ENCODE assay signal across 9 mouse cellular contexts in genomic region chr6:24956586-24956973, GRCm38 (mm10). TPM values are rescaled to one million over a fixed set of nuclear protein-coding genes. Genes with fewer than 3 reads are reported as not detected.
A peak's percentile ranks its signal among the peaks of the same experiment; 100 is the strongest.
DNase-seq lines count a peak whose midpoint lies in the region; ATAC-seq and TF ChIP-seq lines count a peak whose summit lies in the region.
"Had no signal": no experiment of that assay in that cellular context is flagged by ENCODE, and none has a peak within 500 bp of the region (broad histone marks: within the 10 kb centered on the region; RNA-seq: fewer than 3 reads in every experiment).

No protein-coding gene starts in this region.

- H3K4me2 ChIP-seq in heart, embryonic 11.5 days: peak overlapping the region; percentile 100
- H3K4me2 ChIP-seq in forebrain, postnatal 0 days (ENCODE audit: low read depth): peak overlapping the region; percentile 92
- 0 out of 2 replicates have a peak overlapping the region, but pooled peaks have one; percentile 68 for H3K4me2 ChIP-seq in liver, embryonic 15.5 days

- peak overlapping the region; percentile 60 for H3K4me3 ChIP-seq in heart, embryonic 11.5 days (ENCODE audit: low read depth, low read length)
- H3K4me3 ChIP-seq in ES-Bruce4 (ENCODE audit: low read depth, low read length): 0 out of 2 replicates have a peak overlapping the region, but pooled peaks have one; percentile 2
- H3K4me3 ChIP-seq in forebrain, postnatal 0 days (ENCODE audit: low read depth, low read length): peak overlapping the region; percentile 76
- no peak overlapping the region for H3K4me3 ChIP-seq in liver, embryonic 15.5 days (replicated peaks)

- H3K27me3 ChIP-seq in heart, embryonic 11.5 days (ENCODE audit: control insufficient read depth, insufficient read depth, low read length): peaks cover 13% of the 10 kb centered on the region
- H3K27me3 ChIP-seq in ES-Bruce4 (ENCODE audit: control insufficient read depth, insufficient read depth, low read length, poor library complexity, severe bottlenecking): no peaks in the 10 kb centered on the region; the same call in 1 of the 2 replicates
- H3K27me3 ChIP-seq in forebrain, postnatal 0 days (ENCODE audit: insufficient read depth, low read length): no peaks in the 10 kb centered on the region
- peaks cover 29% of the 10 kb centered on the region for H3K27me3 ChIP-seq in liver, embryonic 15.5 days

- ATAC-seq in heart, embryonic 11.5 days (replicated peaks; ENCODE audit: insufficient number of reproducible peaks, low FRiP score, low TSS enrichment): peak; percentile 24; the same call in 1 of the 2 replicates
- no peak for ATAC-seq in forebrain, postnatal 0 days
- ATAC-seq in liver, embryonic 15.5 days (ENCODE audit: insufficient read depth): no peak
- no peak for ATAC-seq in erythroid progenitor cell, adult 5-6 weeks (replicated peaks; ENCODE audit: low FRiP score, poor library complexity, severe bottlenecking)

- peaks cover 4% of the 10 kb centered on the region; the same call in 1 of the 2 replicates for H3K4me1 ChIP-seq in heart, embryonic 11.5 days (ENCODE audit: control insufficient read depth, insufficient read depth, low read length)
- peaks cover 3% of the 10 kb centered on the region for H3K4me1 ChIP-seq in ES-Bruce4 (ENCODE audit: control insufficient read depth, insufficient read depth, low read length)
- 0 out of 2 replicates have a peak, but pooled peaks cover 4% of the 10 kb centered on the region for H3K4me1 ChIP-seq in forebrain, postnatal 0 days (ENCODE audit: insufficient read depth)
- peaks cover 8% of the 10 kb centered on the region; the same call in 1 of the 2 replicates for H3K4me1 ChIP-seq in liver, embryonic 15.5 days (replicated peaks)

- intact Hi-C loops in heart, postnatal 25 days (cut with DNase I): no loop called here

- no peak for TF ChIP-seq CTCF in ES-Bruce4 (IDR thresholded peaks at IDR 0.05; ENCODE audit: low read depth, low read length)
- no peak for TF ChIP-seq CTCF in forebrain, postnatal 0 days (IDR thresholded peaks at IDR 0.05; ENCODE audit: low read depth)

- no peak for DNase-seq in heart, postnatal 25 days (ENCODE audit: low spot score)
- DNase-seq in forebrain, postnatal 0 days: no peak
- DNase-seq in layer of hippocampus, postnatal 25 days (ENCODE audit: extremely low spot score in 1 of 2, low spot score in 1 of 2): no peak
- DNase-seq in Muller cell, postnatal 12 days (ENCODE audit: inconsistent ontology term): no peak

- H3K9me3 ChIP-seq in heart, embryonic 11.5 days (replicated peaks; ENCODE audit: control insufficient read depth, low read length): no peaks in the 10 kb centered on the region
- H3K9me3 ChIP-seq in ES-Bruce4 (replicated peaks; ENCODE audit: control insufficient read depth, insufficient read depth, low read length, poor library complexity, severe bottlenecking): no peaks in the 10 kb centered on the region
- H3K9me3 ChIP-seq in forebrain, postnatal 0 days (ENCODE audit: low read length): no peaks in the 10 kb centered on the region
- H3K9me3 ChIP-seq in liver, embryonic 15.5 days (replicated peaks): no peaks in the 10 kb centered on the region

- H3K36me3 ChIP-seq in heart, embryonic 11.5 days (ENCODE audit: control insufficient read depth, insufficient read depth, low read length): no peaks in the 10 kb centered on the region
- H3K36me3 ChIP-seq in ES-Bruce4 (ENCODE audit: control insufficient read depth, insufficient read depth, low read length, poor library complexity, severe bottlenecking): no peaks in the 10 kb centered on the region
- H3K36me3 ChIP-seq in forebrain, postnatal 0 days (ENCODE audit: insufficient read depth): no peaks in the 10 kb centered on the region
- no peaks in the 10 kb centered on the region for H3K36me3 ChIP-seq in liver, embryonic 15.5 days (replicated peaks)

- 44% methylated on average over 5 of the region's 5 CpGs for WGBS in heart, embryonic 11.5 days (ENCODE audit: insufficient replicate concordance)
- 25% methylated on average over 5 of the region's 5 CpGs for WGBS in forebrain, postnatal 0 days
- WGBS in liver, embryonic 15.5 days (ENCODE audit: insufficient replicate concordance): 39% methylated on average over 5 of the region's 5 CpGs

- no peak overlapping the region for H3K27ac ChIP-seq in heart, embryonic 11.5 days (ENCODE audit: low read depth, low read length)
- H3K27ac ChIP-seq in ES-Bruce4 (ENCODE audit: insufficient read depth, low read length): peak overlapping the region; percentile 51
- peak overlapping the region; percentile 92 for H3K27ac ChIP-seq in forebrain, postnatal 0 days (ENCODE audit: low read depth, low read length)
- H3K27ac ChIP-seq in liver, embryonic 15.5 days (replicated peaks): no peak overlapping the region

- no peak overlapping the region for H3K9ac ChIP-seq in heart, embryonic 11.5 days (ENCODE audit: low read depth, low read length)
- peak overlapping the region; percentile 78; the same call in 1 of the 2 replicates for H3K9ac ChIP-seq in ES-Bruce4 (ENCODE audit: low read depth, poor library complexity, severe bottlenecking)
- H3K9ac ChIP-seq in forebrain, postnatal 0 days: peak overlapping the region; percentile 93
- no peak overlapping the region for H3K9ac ChIP-seq in liver, embryonic 15.5 days

- no peak for TF ChIP-seq EP300 in ES-Bruce4 (IDR thresholded peaks at IDR 0.05; ENCODE audit: insufficient read depth, low read depth, low read length)

- TF ChIP-seq POLR2A in ES-Bruce4 (IDR thresholded peaks at IDR 0.05; ENCODE audit: insufficient read depth, low read length): no peak

RNA-seq across cellular contexts. Expression of gene Tmem229a, which starts 0.5 kb away (rescaled TPM):
- polyA plus RNA-seq in heart, embryonic 11.5 days (2014; fragmentation: Nextera tagmentation; extraction: Ambion mirVana): 0.23 and 0.24 TPM in 2 replicates
- total RNA-seq in heart, postnatal 25 days (2021): under 1 TPM in 1 of 2 experiments, not detected in 1; 0.06 TPM
- polyA plus RNA-seq in ES-Bruce4 (2011; ENCODE audit: insufficient read depth, insufficient read length, low read depth, missing spikeins): 0.47 and 0.49 TPM in 2 replicates
- 9.8 and 13.6 TPM in 2 replicates for total RNA-seq in forebrain, postnatal 0 days (2014; rRNA removed)
- 2.5 and 4.1 TPM in 2 replicates for polyA plus RNA-seq in forebrain, postnatal 0 days (2015; fragmentation: Nextera tagmentation; extraction: Ambion mirVana)
- polyA plus RNA-seq in liver, embryonic 15.5 days (2015; fragmentation: Nextera tagmentation; extraction: Ambion mirVana): 0.09 and 0.16 TPM in 2 replicates
- not detected in 2 replicates for total RNA-seq in erythroid progenitor cell, adult 5-6 weeks (2015; ENCODE audit: low replicate concordance)
- total RNA-seq in erythroid progenitor cell, adult 5-6 weeks (2017; ENCODE audit: low replicate concordance): not detected in 2 replicates
- total RNA-seq in layer of hippocampus, postnatal 25 days (2021): 10 to 100 TPM; 48.0 to 48.9 TPM
- polyA plus RNA-seq: testis, adult 2 months had no signal

Comparison
In these comparisons a context has a peak if more than half of its experiments do, and no peak if none do; other contexts are left out.
1. H3K27ac ChIP-seq: peak in ES-Bruce4 (single experiment) and forebrain, postnatal 0 days (single experiment); none in heart, embryonic 11.5 days (single experiment) and liver, embryonic 15.5 days (single experiment).
2. H3K9ac ChIP-seq: peak in ES-Bruce4 (single experiment) and forebrain, postnatal 0 days (single experiment); none in heart, embryonic 11.5 days (single experiment) and liver, embryonic 15.5 days (single experiment).
3. RNA of gene Tmem229a, which starts 0.5 kb away (total RNA-seq): 48.0 to 48.9 TPM in layer of hippocampus, postnatal 25 days and 9.8 to 13.6 TPM in forebrain, postnatal 0 days; 0.06 TPM in heart, postnatal 25 days and not detected in erythroid progenitor cell, adult 5-6 weeks; every median in the first group is over 10 times any median in the second.
4. Peak in every context shown above with its lines, with median percentiles within 50 percentile points of each other: H3K4me2 ChIP-seq.